ENCODE assay signal across 22 mouse cellular contexts in genomic region chr8:84511621-84512020, GRCm38 (mm10).
DNase-seq lines count a peak whose midpoint lies in the region; TF ChIP-seq lines count a peak whose summit lies in the region.
"Had no signal": no experiment of that assay in that cellular context is flagged by ENCODE, and none has a peak within 500 bp of the region (broad histone marks: within the 10 kb centered on the region; RNA-seq: fewer than 3 reads in every experiment).

No protein-coding gene starts in this region.

- TF ChIP-seq POLR2A in brain, embryonic 14.5 days (IDR thresholded peaks at IDR 0.05; ENCODE audit: borderline replicate concordance, extremely low read depth, insufficient read depth, insufficient read length, poor library complexity, severe bottlenecking) = no peak

- peak overlapping the region; percentile 10; the same call in 1 of the 2 replicates for H3K27ac ChIP-seq in layer of hippocampus, adult 2 months
- H3K27ac ChIP-seq: forebrain, embryonic 15.5 days; heart, embryonic 15.5 days; hindbrain, embryonic 14.5 days; intestine, embryonic 15.5 days; limb, embryonic 13.5 days; liver, embryonic 12.5 days had no signal

- no peak for DNase-seq in layer of hippocampus, adult 2 months (ENCODE audit: low spot score in 2 of 2)
- no peak for DNase-seq in layer of hippocampus, postnatal 36 days
- DNase-seq in brain, embryonic 14.5 days (ENCODE audit: low read depth) = peak; percentile 12
- peak; percentile 49 for DNase-seq in cerebellum, adult 8-10 months
- DNase-seq in cerebellum, postnatal 36 days = peak; percentile 51 to 53
- DNase-seq in gastrocnemius, postnatal 36 days = no peak
- no peak for DNase-seq in spleen, postnatal 4 days (ENCODE audit: low spot score in 2 of 2)
- DNase-seq: adrenal gland, adult 2 months; B cell, adult 2 months; heart, postnatal 36 days; kidney, adult 9 months; kidney, postnatal 14 days; lung, adult 18-20 months; lung, postnatal 14 days; thymus, adult 18-20 months; thymus, postnatal 36 days had no signal

- intact Hi-C loops in gastrocnemius, postnatal 36 days (cut with DNase I) = loop anchor here (5.0 kb wide), 1 partner anchor 144 kb away; no protein-coding TSS in a partner anchor

- TF ChIP-seq CTCF in layer of hippocampus, adult 2 months (conservative IDR thresholded peaks at IDR 0.05) = no peak
- no peak for TF ChIP-seq CTCF in brain, embryonic 14.5 days (IDR thresholded peaks at IDR 0.05; ENCODE audit: borderline replicate concordance, extremely low read depth, insufficient read depth, insufficient read length)

- no peak overlapping the region for H3K4me3 ChIP-seq in layer of hippocampus, adult 2 months
- H3K4me3 ChIP-seq: forebrain, embryonic 15.5 days; heart, embryonic 15.5 days; intestine, embryonic 15.5 days; limb, embryonic 13.5 days; liver, embryonic 12.5 days had no signal

Comparison
In these comparisons a context has a peak if more than half of its experiments do, and no peak if none do; other contexts are left out.
1. DNase-seq: peak in brain, embryonic 14.5 days (single experiment), cerebellum, adult 8-10 months (single experiment) and cerebellum, postnatal 36 days (2 of 2); none in layer of hippocampus, adult 2 months (0 of 2), layer of hippocampus, postnatal 36 days (0 of 2), gastrocnemius, postnatal 36 days (0 of 2) and spleen, postnatal 4 days (0 of 2).